Mouse (Mus musculus) gastrocnemius, postnatal 36 days (tissue): ENCODE measurements at regions not wholly inside any gene's neighbourhood (a gene's known extent, or its start where the extent isn't known, plus 50 kb on each side); places are given as distances from the start of the nearest gene placed in this dataset.

Experiments
- DNase-seq, 2 experiments: peaks; one replicate each; pipeline ENCODE4 v3.0.0; 2022
- intact Hi-C: fragments of 180-260 bp; cut with DNase I; formaldehyde crosslinking; loops from one replicate; pipeline ENCODE4 v1.15.1; 2025

- peak in 1 of 2 experiments; percentile 20 for DNase-seq
Observed at GRCm38 (mm10) chr2:159997395-159997794, 336.6 kb downstream of the Gm826 start.

GRCm38 (mm10) chr2:159994490-159994889 is 339.5 kb downstream of the Gm826 start:
- DNase-seq = no peak
- intact Hi-C loops = no loop called here

More at GRCm38 (mm10) chr2:159997395-159997794, 336.6 kb downstream of the Gm826 start:
- intact Hi-C loops = no loop called here

GRCm38 (mm10) chr2:159986719-159987118 is 347.2 kb downstream of the Gm826 start:
- no peak for DNase-seq
- intact Hi-C loops = no loop called here

- no peak for DNase-seq
- intact Hi-C loops = no loop called here
Observed at GRCm38 (mm10) chr2:159981694-159982093, 352.3 kb downstream of the Gm826 start.

- no peak for DNase-seq
- intact Hi-C loops = no loop called here
Observed at GRCm38 (mm10) chr2:159950369-159950768, 383.6 kb downstream of the Gm826 start.

- intact Hi-C loops = no loop called here
- no peak for DNase-seq
Observed at GRCm38 (mm10) chr2:159949046-159949445, 384.9 kb downstream of the Gm826 start.

- intact Hi-C loops = no loop called here
- DNase-seq = no peak
Observed at GRCm38 (mm10) chr2:159930744-159931143, 403.2 kb downstream of the Gm826 start.

- intact Hi-C loops = no loop called here
- no peak for DNase-seq
Observed at GRCm38 (mm10) chr2:159889701-159890100, 444.3 kb downstream of the Gm826 start.

- intact Hi-C loops = no loop called here
- DNase-seq = no peak
Observed at GRCm38 (mm10) chr2:159884773-159885459, 449.0 kb downstream of the Gm826 start.

GRCm38 (mm10) chr2:159866981-159867380 is 467.0 kb downstream of the Gm826 start:
- intact Hi-C loops = no loop called here
- no peak for DNase-seq

GRCm38 (mm10) chr2:159866391-159866790 is 467.6 kb downstream of the Gm826 start:
- DNase-seq = no peak
- intact Hi-C loops = no loop called here

- intact Hi-C loops = no loop called here
- DNase-seq = no peak
Observed at GRCm38 (mm10) chr2:159863185-159863584, 470.8 kb downstream of the Gm826 start.

- DNase-seq = peak; percentile 35 to 39
Observed at GRCm38 (mm10) chr2:159853891-159854665, 479.9 kb downstream of the Gm826 start.

GRCm38 (mm10) chr2:159852959-159853358 is 481.0 kb downstream of the Gm826 start:
- intact Hi-C loops = no loop called here
- DNase-seq = peak; percentile 19 to 21

More at GRCm38 (mm10) chr2:159853891-159854665, 479.9 kb downstream of the Gm826 start:
- intact Hi-C loops = no loop called here

GRCm38 (mm10) chr2:159832488-159833113 is 501.4 kb downstream of the Gm826 start:
- no peak for DNase-seq
- intact Hi-C loops = no loop called here

GRCm38 (mm10) chr2:159826417-159826816 is 507.5 kb downstream of the Gm826 start:
- DNase-seq = peak; percentile 51 to 55
- intact Hi-C loops = loop anchor here (10.0 kb wide), 1 partner anchor 198 kb away; no protein-coding TSS in a partner anchor

- no peak for DNase-seq
- intact Hi-C loops = no loop called here
Observed at GRCm38 (mm10) chr2:159818556-159818955, 515.4 kb downstream of the Gm826 start.

- intact Hi-C loops = no loop called here
- DNase-seq = no peak
Observed at GRCm38 (mm10) chr2:159816344-159816743, 517.6 kb downstream of the Gm826 start.
